Mouse (Mus musculus) induced T-regulatory cell, adult 2 months (primary cell): ENCODE results near the gene Itih1.

ENCODE experiments used
- DNase-seq: peaks from one replicate; pipeline ENCODE4 v3.0.0-alpha.2; 2012; ENCODE audit warnings: low read depth

Gene Itih1

DNA sequence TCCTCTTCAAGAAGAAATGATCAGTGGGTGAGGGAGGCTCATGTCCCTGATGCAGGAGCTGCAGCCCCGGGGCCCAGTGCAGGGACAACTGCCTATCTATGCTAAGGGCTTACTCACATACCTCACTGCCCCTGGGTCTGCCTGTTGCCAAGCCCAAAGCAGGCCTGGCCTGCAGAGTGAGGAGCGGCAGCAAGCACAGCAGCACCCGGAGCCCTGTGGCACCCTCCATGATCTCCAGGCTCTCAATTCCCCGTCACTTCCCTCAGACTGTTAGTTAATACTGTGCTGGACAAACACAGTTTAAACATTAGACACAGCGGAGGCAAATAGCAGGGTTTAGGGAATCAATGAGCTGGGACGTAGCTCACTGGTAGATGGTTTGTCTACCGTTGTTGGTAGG lies at the start of gene Itih1:
Gene Itih1 (minus strand): TSS at position 252 of the 400 bp plus-strand sequence.
- DNase-seq: no peak

GRCm38 (mm10) chr14:30976222-30976621 lies 33.1 kb upstream of the Itih1 start:
- DNase-seq: no peak

DNA sequence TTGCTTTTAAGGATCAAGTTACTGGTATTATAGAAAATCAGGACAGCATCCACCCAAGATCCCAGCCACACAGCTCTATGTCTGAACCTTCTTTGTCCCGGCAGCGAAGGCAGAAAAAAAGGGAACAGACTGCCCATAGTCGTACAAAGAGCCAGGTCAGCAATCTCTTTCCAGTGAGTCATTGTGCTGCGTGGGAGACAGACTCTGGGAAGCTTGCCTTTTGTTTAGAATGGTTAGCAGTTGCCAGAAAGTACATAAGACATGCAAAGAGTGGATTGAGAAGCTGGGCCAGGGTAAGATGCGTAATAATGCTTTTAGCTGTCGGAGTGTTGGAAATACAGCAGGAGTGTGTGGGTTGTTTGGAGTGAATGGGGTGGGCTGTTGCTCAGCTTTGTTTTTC lies 31.1 kb upstream of the Itih1 start:
- no peak for DNase-seq

DNA sequence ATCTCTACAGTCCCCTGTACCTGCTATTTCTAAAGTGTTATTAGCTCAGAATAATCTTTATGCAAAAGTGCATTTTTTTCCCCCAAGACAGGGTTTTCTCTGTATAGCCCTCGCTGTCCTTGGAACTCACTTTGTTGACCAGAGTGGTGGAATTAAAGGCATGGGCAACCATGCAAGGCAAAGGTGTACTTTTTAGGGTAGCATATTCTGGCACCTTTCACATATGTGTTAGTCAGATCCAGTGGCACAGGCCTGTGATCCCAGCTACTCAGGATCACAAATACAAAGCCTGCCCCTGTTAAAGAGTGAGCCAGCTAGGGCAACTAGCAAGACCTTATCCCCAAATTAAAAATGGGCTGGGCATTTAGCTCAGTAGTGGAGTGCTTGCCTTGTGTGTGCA lies 17.3 kb upstream of the Itih1 start:
- no peak for DNase-seq

GRCm38 (mm10) chr14:30959031-30959430 lies 15.9 kb upstream of the Itih1 start:
- DNase-seq: no peak

GRCm38 (mm10) chr14:30958517-30958916 lies 15.4 kb upstream of the Itih1 start:
- DNase-seq: no peak

DNA sequence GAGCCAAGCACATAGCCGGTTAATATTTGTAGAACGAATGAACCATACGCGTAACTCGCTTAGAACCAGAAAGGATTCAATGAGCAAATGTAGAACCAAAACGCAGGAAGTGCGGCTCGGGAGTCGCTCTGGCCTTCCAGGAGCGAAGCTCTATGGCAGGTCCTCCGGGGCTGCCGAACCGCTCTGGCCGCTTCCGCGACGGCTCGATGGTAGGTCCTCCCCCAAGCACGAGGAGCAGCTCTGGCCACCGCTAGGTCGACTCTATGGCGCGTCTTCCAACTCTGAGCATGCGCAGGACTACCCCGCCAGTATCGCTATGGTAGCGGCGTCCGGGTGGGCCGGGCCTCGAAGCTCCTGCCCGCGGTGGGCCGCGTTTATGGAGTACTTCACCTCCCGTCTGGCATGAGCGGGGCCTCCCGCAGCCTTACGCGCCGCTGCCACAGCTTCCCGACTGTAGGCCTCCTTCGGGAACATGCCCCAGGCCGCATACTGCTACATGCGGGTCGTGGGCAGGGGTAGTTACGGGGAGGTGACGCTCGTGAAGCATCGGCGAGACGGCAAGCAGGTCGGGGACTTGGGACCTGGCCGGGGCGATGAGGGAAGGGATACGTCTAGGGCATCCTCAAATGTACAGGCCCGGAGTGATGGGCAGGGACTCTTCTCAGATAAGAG lies 8.2 kb upstream of the Itih1 start, which contains the start of gene Nek4:
Gene Nek4 (plus strand): TSS at position 224 of the 672 bp plus-strand sequence.
- peak; percentile 94 for DNase-seq

GRCm38 (mm10) chr14:30949986-30950385 lies 6.9 kb upstream of the Itih1 start:
- no peak for DNase-seq

GRCm38 (mm10) chr14:30944745-30945144 lies 1.7 kb upstream of the Itih1 start:
- DNase-seq: no peak

DNA sequence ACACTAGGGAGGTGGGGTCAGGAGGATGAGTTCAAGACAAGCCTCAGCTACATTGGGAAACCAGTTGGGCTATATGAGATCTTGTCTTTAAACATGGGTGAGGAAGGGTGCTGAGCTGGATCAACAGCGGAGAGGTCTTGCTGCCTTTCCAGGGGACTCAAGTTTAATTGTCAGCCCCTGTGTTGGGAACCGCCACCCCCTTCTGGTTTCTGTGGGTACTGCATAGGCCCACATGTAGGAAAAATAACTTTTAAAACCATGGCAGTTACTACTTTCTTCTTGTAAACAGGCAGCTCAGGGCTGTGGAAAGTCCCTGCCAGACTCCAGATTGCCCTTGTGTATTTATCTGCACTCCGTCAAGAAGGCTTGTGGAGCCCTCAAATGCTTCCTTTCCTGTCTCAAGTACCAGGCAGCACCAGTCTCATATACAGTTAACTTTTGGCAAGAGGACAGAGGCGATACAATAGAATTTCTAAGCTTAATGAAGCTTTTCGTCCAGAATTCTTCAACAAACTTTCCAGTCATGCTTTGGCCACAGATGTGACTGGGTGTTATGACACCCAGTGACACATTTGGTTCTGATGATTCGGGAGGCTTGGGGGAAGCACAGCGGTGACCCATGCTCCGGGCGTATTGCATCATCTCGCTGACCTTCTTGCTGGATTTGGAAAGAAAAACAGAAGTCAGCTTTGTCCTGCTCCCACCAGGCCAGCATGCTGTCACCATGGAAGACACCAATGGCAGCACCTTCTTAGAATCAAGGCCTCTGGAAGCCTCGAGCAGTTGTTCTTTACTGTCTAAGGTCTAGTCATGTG lies 978 bp upstream of the Itih1 start:
- peak; percentile 74 for DNase-seq

GRCm38 (mm10) chr14:30942254-30942653 lies 835 bp downstream of the Itih1 start:
- no peak for DNase-seq

- DNase-seq: no peak
Observed at GRCm38 (mm10) chr14:30933351-30933750, 9.7 kb downstream of the Itih1 start.

GRCm38 (mm10) chr14:30930386-30930785 lies 12.7 kb downstream of the Itih1 start:
- no peak for DNase-seq

GRCm38 (mm10) chr14:30925492-30925891 lies 17.6 kb downstream of the Itih1 start:
- no peak for DNase-seq

GRCm38 (mm10) chr14:30923375-30924105 lies 19.5 kb downstream of the Itih1 start, which contains the start of gene Itih3:
Gene Itih3, minus strand, starts transcription at chr14:30923760.
- no peak for DNase-seq

- no peak for DNase-seq
Observed at GRCm38 (mm10) chr14:30922053-30922670, 20.9 kb downstream of the Itih1 start.

- DNase-seq: no peak
Observed at GRCm38 (mm10) chr14:30916516-30916915, 26.6 kb downstream of the Itih1 start.

DNA sequence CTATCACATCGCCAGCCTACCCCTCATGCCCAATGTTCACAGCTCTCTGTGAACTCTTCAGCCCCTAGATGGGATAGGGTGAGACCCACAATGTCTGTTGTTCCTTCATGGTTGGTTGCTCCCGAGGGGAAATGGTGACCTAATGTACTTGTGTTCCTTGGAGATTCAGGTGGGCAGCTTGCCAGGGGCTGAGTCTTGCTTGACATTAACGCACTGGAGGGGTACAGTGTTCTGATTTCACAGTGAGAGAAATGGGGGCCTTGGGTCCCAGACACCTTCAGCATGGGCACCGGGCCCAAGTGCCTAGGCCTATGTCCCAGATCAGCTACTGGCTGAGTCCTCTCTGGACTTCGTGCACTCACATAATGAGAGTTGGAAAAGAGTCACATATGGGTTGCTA lies 29.7 kb downstream of the Itih1 start:
- DNase-seq: no peak

- no peak for DNase-seq
Observed at GRCm38 (mm10) chr14:30912641-30913040, 30.4 kb downstream of the Itih1 start.

GRCm38 (mm10) chr14:30911141-30911540 lies 31.9 kb downstream of the Itih1 start:
- DNase-seq: no peak

DNA sequence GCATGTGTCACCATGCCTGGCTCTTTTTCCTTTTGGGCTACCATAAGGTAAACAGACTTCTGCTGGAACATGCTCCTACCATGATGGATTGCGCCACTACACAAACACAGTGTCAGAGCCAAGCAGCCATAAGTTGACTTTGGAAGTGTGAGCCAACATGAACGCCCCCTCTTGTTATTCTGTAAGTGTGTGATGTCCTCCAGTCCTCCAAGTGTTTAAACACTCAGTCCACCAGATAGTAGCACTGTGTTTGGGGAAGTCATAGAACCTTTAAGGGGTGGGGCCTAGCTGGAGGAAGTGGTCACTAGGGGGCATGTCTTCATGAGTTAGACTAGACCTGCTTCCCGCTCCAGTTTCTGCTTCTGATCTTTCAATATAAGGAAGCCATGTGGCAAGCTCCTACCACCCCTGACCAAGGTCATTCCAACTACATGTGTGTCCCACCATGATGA lies 35.2 kb downstream of the Itih1 start:
- peak; percentile 13 for DNase-seq

DNA sequence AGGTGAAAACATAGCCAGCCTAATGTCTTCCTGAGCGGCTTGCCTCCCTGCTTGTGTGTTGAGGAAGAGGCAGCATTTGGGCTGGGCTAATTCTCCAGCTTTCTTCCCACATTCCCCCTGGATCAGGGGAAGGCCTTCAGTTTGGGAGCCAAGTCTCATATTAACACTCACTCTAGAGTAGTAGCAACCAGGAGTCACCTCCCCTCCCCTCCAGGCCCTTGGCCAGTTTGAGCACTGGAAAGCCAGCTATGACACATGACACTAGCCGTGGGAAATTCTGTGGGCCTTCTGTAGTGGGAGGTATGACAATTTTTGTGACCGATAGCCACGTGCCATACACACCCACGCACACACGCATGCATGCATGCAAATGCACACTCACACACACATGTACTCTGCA lies 37.1 kb downstream of the Itih1 start:
- no peak for DNase-seq
